Mouse (Mus musculus) embryonic facial prominence, embryonic 13.5 days (tissue): ENCODE measurements around the gene Stx6. TPM values are rescaled to one million over a fixed set of nuclear protein-coding genes. Genes with fewer than 3 reads are reported as not detected.
A peak's percentile ranks its signal among the peaks of the same experiment; 100 is the strongest.

Experiments used
- ATAC-seq: fragments of 200-750 bp; cut with Nextera tagmentation; 2 replicates; pipeline ENCODE4 v1.8.0; 2017; ENCODE audit warnings: low read depth; ENCODE audit not compliant: insufficient number of reproducible peaks, insufficient read depth, low FRiP score, low TSS enrichment
- H3K27ac ChIP-seq: fragments of 300-500 bp; sonication (generic); 2 replicates; pipeline ENCODE4 v1.5.1; 2015; ENCODE audit warnings: moderate library complexity, mild to moderate bottlenecking, inconsistent platforms
- H3K27me3 ChIP-seq: fragments of 300-500 bp; sonication (generic); 2 replicates; pipeline ENCODE4 v1.6.1; 2015; ENCODE audit warnings: mild to moderate bottlenecking, inconsistent platforms
- H3K36me3 ChIP-seq: fragments of 300-500 bp; sonication (generic); 2 replicates; pipeline ENCODE4 v1.6.1; 2015; ENCODE audit warnings: mild to moderate bottlenecking, inconsistent platforms
- H3K4me1 ChIP-seq: fragments of 300-500 bp; sonication (generic); 2 replicates; pipeline ENCODE4 v1.6.1; 2015; ENCODE audit warnings: inconsistent platforms
- H3K4me2 ChIP-seq: fragments of 300-500 bp; sonication (generic); 2 replicates; pipeline ENCODE4 v1.6.1; 2015; ENCODE audit warnings: moderate library complexity, mild to moderate bottlenecking, inconsistent platforms
- H3K4me3 ChIP-seq: fragments of 300-500 bp; sonication (generic); 2 replicates; pipeline ENCODE4 v1.5.1; 2015; ENCODE audit warnings: mild to moderate bottlenecking, inconsistent platforms
- H3K9ac ChIP-seq: fragments of 300-500 bp; sonication (generic); 2 replicates; pipeline ENCODE4 v1.6.1; 2015; ENCODE audit warnings: mild to moderate bottlenecking, inconsistent platforms
- H3K9me3 ChIP-seq: fragments of 300-500 bp; sonication (generic); 2 replicates; pipeline ENCODE4 v1.6.1; 2016; ENCODE audit warnings: inconsistent platforms
- WGBS: fragments of 180-500 bp; shearing (Covaris S2); methylation state at CpG from one replicate; pipeline ENCODE4 v1.1.7; 2015; ENCODE audit warnings: mixed read lengths; 5-methylcytosine and 5-hydroxymethylcytosine counted together
- polyA plus RNA-seq: library from polyadenylated mRNA; unstranded; fragments of >200 nt; fragmentation: Nextera tagmentation; extraction: Ambion mirVana; gene quantifications from 2 replicates; pipeline ENCODE4 v1.2.1, GENCODE M21; 2015

Gene Stx6
- polyA plus RNA-seq, result 97.1 and 99.7 TPM in 2 replicates

DNA sequence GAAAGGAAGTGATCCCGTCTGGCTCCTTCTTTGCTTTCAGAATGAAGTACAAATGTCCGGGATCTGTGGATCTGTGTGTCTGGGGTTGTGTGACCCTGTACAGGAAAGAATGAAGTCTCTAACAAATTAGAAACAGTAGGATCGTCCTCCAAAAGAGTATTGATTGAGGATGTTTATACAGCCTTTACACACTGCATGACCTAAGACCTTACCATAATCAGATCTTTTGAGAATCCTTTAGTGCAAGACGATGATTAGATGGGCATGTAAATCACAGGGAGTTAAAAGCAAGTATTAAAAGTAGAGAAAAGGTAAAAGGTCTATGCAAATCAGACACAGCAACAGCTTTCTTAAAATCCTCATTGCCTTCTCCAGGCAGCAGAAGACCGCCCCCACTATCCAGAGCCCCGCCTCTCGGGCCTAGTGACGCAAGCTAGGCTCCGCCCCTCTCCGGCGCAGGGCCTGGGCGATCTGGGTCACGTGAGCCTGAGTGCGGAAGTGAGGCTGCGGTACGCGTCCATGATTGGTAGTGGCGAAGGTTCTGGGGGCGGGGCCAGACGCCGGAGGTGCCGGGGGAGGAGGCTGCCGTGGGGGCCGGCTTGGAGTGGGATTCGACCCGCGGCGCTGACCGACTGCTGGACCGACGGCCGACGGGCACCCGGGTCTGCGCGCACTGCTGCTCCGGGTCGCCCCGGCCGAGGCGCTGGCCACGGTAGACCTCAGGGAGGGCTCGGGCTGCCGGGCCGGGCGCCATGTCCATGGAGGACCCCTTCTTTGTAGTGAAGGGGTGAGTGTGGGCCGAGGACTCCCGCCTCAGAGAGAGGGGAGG lies at the start of gene Stx6:
TSS of gene Stx6 (plus strand) at position 575 of the 829 bp plus-strand sequence.
- Histone ChIP-seq H3K36me3 (no peaks in the 10 kb centered on the region), H3K4me2 (peak within 1 kb of the TSS; percentile 74), H3K9me3 (no peaks in the 10 kb centered on the region), H3K9ac (peak within 1 kb of the TSS; percentile 90), H3K27me3 (no peaks in the 10 kb centered on the region), H3K4me1 (peaks cover 18% of the 10 kb centered on the region), H3K4me3 (peak within 1 kb of the TSS; percentile 91), H3K27ac (peak within 1 kb of the TSS; percentile 85)
- 2% methylated on average over 46 of the region's 48 CpGs for WGBS
- ATAC-seq, result peak; percentile 98

DNA sequence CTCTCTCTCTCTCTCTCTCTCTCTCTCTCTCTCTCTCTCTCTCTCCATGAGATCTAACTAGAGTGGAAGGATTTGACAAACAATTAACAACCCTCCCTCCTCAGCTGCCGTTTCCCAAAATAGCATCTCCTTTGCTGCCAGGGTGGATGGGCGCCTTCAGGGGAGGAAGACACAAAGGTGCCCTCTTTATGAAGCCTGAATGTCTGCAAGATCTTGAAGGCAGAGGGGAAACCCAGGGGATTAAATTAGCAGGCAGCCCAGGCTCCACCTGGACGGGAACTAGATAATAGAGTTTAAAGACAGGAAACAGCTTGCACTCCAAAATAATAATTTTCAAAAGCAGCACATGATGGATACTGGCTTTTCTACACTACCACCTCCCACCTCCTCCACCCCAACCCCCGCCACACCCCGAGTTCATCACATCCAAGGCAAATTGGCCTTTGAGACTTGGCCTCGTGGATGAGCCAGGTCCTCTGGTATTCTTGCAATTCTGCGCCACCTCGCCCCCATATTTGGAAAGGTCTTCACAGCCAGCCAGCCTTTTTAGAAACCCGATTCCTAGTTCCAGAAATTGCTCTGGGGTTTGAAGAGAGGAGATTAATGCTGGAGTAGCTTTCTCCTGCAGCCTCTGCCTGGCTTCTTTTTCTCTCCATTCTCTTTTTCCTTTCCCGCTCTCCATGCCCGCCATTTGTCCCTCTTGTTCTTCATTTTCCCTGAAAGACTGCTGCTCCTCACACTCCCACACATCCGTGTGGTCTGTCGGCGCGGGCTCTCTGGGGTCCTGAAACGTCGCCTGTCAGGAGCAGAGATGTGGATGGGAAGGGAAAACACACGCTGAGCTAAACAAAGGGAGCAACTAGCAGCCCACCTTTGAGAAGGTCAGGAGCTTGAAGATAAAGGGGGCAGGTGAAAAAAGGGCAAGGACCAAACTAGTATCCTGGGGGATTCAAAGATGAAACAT lies 48.8 kb upstream of the Stx6 start:
- H3K9me3 ChIP-seq, result no peaks in the 10 kb centered on the region
- H3K4me1 ChIP-seq, result peaks cover 29% of the 10 kb centered on the region
- H3K27me3 ChIP-seq, result no peaks in the 10 kb centered on the region
- no peak for ATAC-seq
- peak overlapping the region; percentile 38 for H3K9ac ChIP-seq
- peak overlapping the region; percentile 13; the same call in 1 of the 2 replicates for H3K4me3 ChIP-seq
- peak overlapping the region; percentile 51 for H3K4me2 ChIP-seq
- H3K27ac ChIP-seq, result peak overlapping the region; percentile 48; the same call in 1 of the 2 replicates
- WGBS, result 16% methylated on average over 18 of the region's 18 CpGs
- no peaks in the 10 kb centered on the region for H3K36me3 ChIP-seq

GRCm38 (mm10) chr1:155111491-155111890 lies 47.0 kb upstream of the Stx6 start:
- Histone ChIP-seq H3K4me3 (no peak overlapping the region), H3K36me3 (no peaks in the 10 kb centered on the region), H3K27ac (no peak overlapping the region), H3K4me2 (no peak overlapping the region), H3K27me3 (no peaks in the 10 kb centered on the region; the same call in 1 of the 2 replicates), H3K4me1 (peaks cover 29% of the 10 kb centered on the region), H3K9ac (no peak overlapping the region), H3K9me3 (no peaks in the 10 kb centered on the region)
- WGBS, result 36% methylated on average over 6 of the region's 6 CpGs
- ATAC-seq, result no peak

- H3K27ac ChIP-seq, result no peak overlapping the region
- peaks cover 29% of the 10 kb centered on the region for H3K4me1 ChIP-seq
- H3K4me3 ChIP-seq, result no peak overlapping the region
- H3K27me3 ChIP-seq, result no peaks in the 10 kb centered on the region; the same call in 1 of the 2 replicates
- WGBS, result 49% methylated on average over 4 of the region's 4 CpGs
- H3K9ac ChIP-seq, result no peak overlapping the region
- ATAC-seq, result no peak
- no peak overlapping the region for H3K4me2 ChIP-seq
- no peaks in the 10 kb centered on the region for H3K36me3 ChIP-seq
- no peaks in the 10 kb centered on the region for H3K9me3 ChIP-seq
Measured at GRCm38 (mm10) chr1:155112118-155112517, 46.4 kb upstream of the Stx6 start.

DNA sequence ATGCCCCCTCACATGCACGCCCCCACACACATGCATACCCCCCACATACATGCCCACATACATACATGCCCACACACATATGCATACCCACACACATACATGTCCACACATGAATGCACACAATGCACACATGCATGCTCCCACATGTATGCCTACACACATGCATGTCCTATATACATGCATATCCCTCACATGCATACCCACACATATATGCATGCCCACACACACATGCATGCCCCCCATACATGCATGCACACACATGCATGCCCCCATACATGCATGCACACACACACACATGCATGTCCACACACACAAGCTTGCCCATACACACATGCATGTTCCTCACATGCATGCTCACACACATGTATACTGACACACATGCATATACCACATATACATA lies 45.6 kb upstream of the Stx6 start:
- no peak overlapping the region for H3K4me2 ChIP-seq
- no peak overlapping the region for H3K9ac ChIP-seq
- no peak overlapping the region for H3K4me3 ChIP-seq
- no peaks in the 10 kb centered on the region; the same call in 1 of the 2 replicates for H3K27me3 ChIP-seq
- WGBS, result 94% methylated on average over 1 of the region's 1 CpGs
- no peaks in the 10 kb centered on the region for H3K9me3 ChIP-seq
- H3K4me1 ChIP-seq, result peaks cover 25% of the 10 kb centered on the region
- H3K27ac ChIP-seq, result no peak overlapping the region
- no peak for ATAC-seq
- H3K36me3 ChIP-seq, result no peaks in the 10 kb centered on the region

- WGBS, result 12% methylated on average over 3 of the region's 3 CpGs
- Histone ChIP-seq H3K4me2 (no peak overlapping the region), H3K4me1 (peaks cover 17% of the 10 kb centered on the region), H3K9me3 (no peaks in the 10 kb centered on the region), H3K27ac (no peak overlapping the region), H3K27me3 (no peaks in the 10 kb centered on the region; the same call in 1 of the 2 replicates), H3K36me3 (no peaks in the 10 kb centered on the region), H3K4me3 (no peak overlapping the region), H3K9ac (no peak overlapping the region)
- ATAC-seq, result no peak
Measured at GRCm38 (mm10) chr1:155113946-155114345, 44.6 kb upstream of the Stx6 start.

DNA sequence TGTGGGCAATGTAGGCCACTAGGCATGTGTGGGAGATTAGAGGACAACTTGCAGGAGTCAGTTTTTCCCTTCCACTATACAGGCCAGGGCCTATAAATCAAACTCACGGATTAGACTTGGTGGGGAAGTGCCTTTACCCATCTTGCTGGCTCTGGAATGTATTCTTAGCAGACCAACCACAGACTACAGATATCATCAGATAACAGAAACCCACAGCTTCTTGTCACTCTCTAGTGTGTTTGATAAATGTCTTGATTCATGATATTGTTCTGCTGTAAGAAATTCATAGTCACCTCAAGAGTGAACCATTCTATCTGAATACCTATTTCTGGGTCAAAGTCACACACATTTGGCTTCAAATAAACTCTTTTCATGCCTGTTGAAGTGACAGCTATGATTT lies 38.8 kb upstream of the Stx6 start:
- no peak overlapping the region for H3K9ac ChIP-seq
- WGBS, result 73% methylated on average over 1 of the region's 1 CpGs
- no peaks in the 10 kb centered on the region for H3K9me3 ChIP-seq

GRCm38 (mm10) chr1:155121977-155122939 lies 36.3 kb upstream of the Stx6 start:
- Histone ChIP-seq H3K9ac (no peak overlapping the region), H3K4me1 (peaks cover 16% of the 10 kb centered on the region), H3K4me3 (no peak overlapping the region), H3K4me2 (no peak overlapping the region), H3K27me3 (no peaks in the 10 kb centered on the region), H3K27ac (no peak overlapping the region), H3K9me3 (no peaks in the 10 kb centered on the region), H3K36me3 (no peaks in the 10 kb centered on the region)
- WGBS, result 71% methylated on average over 21 of the region's 21 CpGs
- ATAC-seq, result no peak

More for the DNA sequence above, 38.8 kb upstream of the Stx6 start:
- Histone ChIP-seq H3K4me1 (peaks cover 9% of the 10 kb centered on the region; the same call in 1 of the 2 replicates), H3K4me3 (no peak overlapping the region), H3K27ac (no peak overlapping the region), H3K4me2 (no peak overlapping the region), H3K36me3 (no peaks in the 10 kb centered on the region), H3K27me3 (no peaks in the 10 kb centered on the region; the same call in 1 of the 2 replicates)
- ATAC-seq, result no peak

GRCm38 (mm10) chr1:155124397-155124796 lies 34.1 kb upstream of the Stx6 start:
- no peak overlapping the region for H3K4me2 ChIP-seq
- H3K4me1 ChIP-seq, result peaks cover 17% of the 10 kb centered on the region
- H3K9me3 ChIP-seq, result no peaks in the 10 kb centered on the region
- H3K27me3 ChIP-seq, result no peaks in the 10 kb centered on the region
- H3K9ac ChIP-seq, result no peak overlapping the region
- ATAC-seq, result no peak
- 95% methylated on average over 5 of the region's 5 CpGs for WGBS
- H3K36me3 ChIP-seq, result no peaks in the 10 kb centered on the region; the same call in none of the 2 replicates
- no peak overlapping the region for H3K4me3 ChIP-seq
- no peak overlapping the region for H3K27ac ChIP-seq

DNA sequence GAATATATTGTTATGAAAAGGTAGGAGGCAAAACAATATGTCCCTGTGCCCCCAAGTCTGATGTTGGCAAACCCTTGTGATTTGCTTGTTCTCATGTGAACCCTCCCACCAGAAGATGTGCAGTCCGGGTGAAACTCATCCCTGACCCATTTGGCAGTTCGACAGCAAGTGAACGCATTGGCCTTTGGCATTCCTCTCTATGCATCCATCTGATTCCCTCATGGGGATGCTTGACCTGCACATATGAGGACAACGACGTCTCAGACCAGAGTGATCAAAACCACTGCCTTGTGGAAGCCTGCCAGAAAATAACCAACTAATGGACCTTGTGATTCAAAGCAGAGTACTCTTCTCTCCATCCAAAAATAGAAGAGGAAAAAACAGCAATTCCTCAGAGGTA lies 31.8 kb upstream of the Stx6 start:
- Histone ChIP-seq H3K27me3 (no peaks in the 10 kb centered on the region), H3K9ac (no peak overlapping the region), H3K27ac (0 out of 2 replicates have a peak overlapping the region, but pooled peaks have one; percentile 16), H3K4me1 (peaks cover 17% of the 10 kb centered on the region), H3K36me3 (no peaks in the 10 kb centered on the region; the same call in none of the 2 replicates), H3K9me3 (no peaks in the 10 kb centered on the region), H3K4me3 (no peak overlapping the region), H3K4me2 (no peak overlapping the region)
- WGBS, result 55% methylated on average over 5 of the region's 5 CpGs
- no peak for ATAC-seq
